Mouse (Mus musculus) limb, embryonic 15.5 days (tissue): ENCODE data around the gene Ift22. TPM values are rescaled to one million over a fixed set of nuclear protein-coding genes. Genes with fewer than 3 reads are reported as not detected.

Experiments used
- ATAC-seq: fragments of 200-750 bp; cut with Nextera tagmentation; 2 replicates; pipeline ENCODE4 v1.8.0; 2017; ENCODE audit warnings: low read depth, moderate TSS enrichment; ENCODE audit not compliant: insufficient number of reproducible peaks, low FRiP score, low TSS enrichment
- H3K27ac ChIP-seq: fragments of 300-500 bp; sonication (generic); 2 replicates; pipeline ENCODE4 v1.5.1; 2015; ENCODE audit warnings: moderate library complexity, mild to moderate bottlenecking, inconsistent platforms
- H3K27me3 ChIP-seq: fragments of 300-500 bp; sonication (generic); 2 replicates; pipeline ENCODE4 v1.6.1; 2015; ENCODE audit warnings: inconsistent platforms
- H3K36me3 ChIP-seq: fragments of 300-500 bp; sonication (generic); 2 replicates; pipeline ENCODE4 v1.6.1; 2015; ENCODE audit warnings: inconsistent platforms
- H3K4me1 ChIP-seq: fragments of 300-500 bp; sonication (generic); 2 replicates; pipeline ENCODE4 v1.6.1; 2015; ENCODE audit warnings: inconsistent platforms
- H3K4me2 ChIP-seq: fragments of 300-500 bp; sonication (generic); 2 replicates; pipeline ENCODE4 v1.6.1; 2015; ENCODE audit warnings: mild to moderate bottlenecking, inconsistent platforms
- H3K4me3 ChIP-seq: fragments of 300-500 bp; sonication (generic); 2 replicates; pipeline ENCODE4 v1.5.1; 2015; ENCODE audit warnings: mild to moderate bottlenecking, inconsistent platforms
- H3K9ac ChIP-seq: fragments of 300-500 bp; sonication (generic); 2 replicates; pipeline ENCODE4 v1.6.1; 2015; ENCODE audit warnings: inconsistent platforms
- H3K9me3 ChIP-seq: fragments of 300-500 bp; sonication (generic); 2 replicates; pipeline ENCODE4 v1.6.1; 2016; ENCODE audit warnings: inconsistent platforms
- WGBS: fragments of 180-500 bp; shearing (Covaris S2); methylation state at CpG from one replicate; pipeline ENCODE4 v1.1.7; 2015; 5-methylcytosine and 5-hydroxymethylcytosine counted together
- polyA plus RNA-seq: library from polyadenylated mRNA; unstranded; fragments of >200 nt; fragmentation: Nextera tagmentation; extraction: Ambion mirVana; gene quantifications from 2 replicates; pipeline ENCODE4 v1.2.1, GENCODE M21; 2015

The Ift22 gene
- polyA plus RNA-seq, 1 experiment from 2014 or later: 56.2 TPM

GRCm38 (mm10) chr5:136881380-136882009 is 26.5 kb upstream of the Ift22 start:
- H3K27me3 ChIP-seq: 0 out of 2 replicates have a peak, but pooled peaks cover 3% of the 10 kb centered on the region
- WGBS: 2% methylated on average over 39 of the region's 39 CpGs
- H3K9me3 ChIP-seq: no peaks in the 10 kb centered on the region
- peak overlapping the region; percentile 54; the same call in 1 of the 2 replicates for H3K27ac ChIP-seq
- peak; percentile 57; the same call in 1 of the 2 replicates for ATAC-seq
- H3K4me2 ChIP-seq: peak overlapping the region; percentile 75
- H3K9ac ChIP-seq: peak overlapping the region; percentile 76
- H3K4me1 ChIP-seq: peaks cover 16% of the 10 kb centered on the region
- 0 out of 2 replicates have a peak, but pooled peaks cover 4% of the 10 kb centered on the region for H3K36me3 ChIP-seq
- peak overlapping the region; percentile 69 for H3K4me3 ChIP-seq

- Histone ChIP-seq H3K4me1 (peaks cover 20% of the 10 kb centered on the region), H3K9ac (peak overlapping the region; percentile 76), H3K27me3 (0 out of 2 replicates have a peak, but pooled peaks cover 3% of the 10 kb centered on the region), H3K27ac (peak overlapping the region; percentile 86), H3K9me3 (no peaks in the 10 kb centered on the region), H3K36me3 (no peaks in the 10 kb centered on the region), H3K4me2 (peak overlapping the region; percentile 75), H3K4me3 (peak overlapping the region; percentile 69)
- WGBS: 2% methylated on average over 47 of the region's 47 CpGs
- ATAC-seq: no peak
These were observed 25.7 kb upstream of the Ift22 start for GRCm38 (mm10) chr5:136882055-136882787.

- WGBS: under 1% methylated on average over 42 of the region's 44 CpGs
These were observed 25.0 kb upstream of the Ift22 start, which contains the start of gene Col26a1 for GRCm38 (mm10) chr5:136882788-136883439. TSS of gene Col26a1 (minus strand) at chr5:136883209.

GRCm38 (mm10) chr5:136886957-136887356 is 21.0 kb upstream of the Ift22 start:
- Histone ChIP-seq H3K4me1 (peaks cover 20% of the 10 kb centered on the region), H3K4me3 (no peak overlapping the region), H3K27ac (no peak overlapping the region), H3K9ac (no peak overlapping the region), H3K36me3 (no peaks in the 10 kb centered on the region), H3K9me3 (no peaks in the 10 kb centered on the region), H3K4me2 (no peak overlapping the region), H3K27me3 (0 out of 2 replicates have a peak, but pooled peaks cover 3% of the 10 kb centered on the region)
- 27% methylated on average over 7 of the region's 7 CpGs for WGBS
- ATAC-seq: no peak

More at GRCm38 (mm10) chr5:136882788-136883439, 25.0 kb upstream of the Ift22 start, which contains the start of gene Col26a1:
- Histone ChIP-seq H3K27ac (peak within 1 kb of the TSS; percentile 86), H3K4me1 (peaks cover 20% of the 10 kb centered on the region), H3K36me3 (no peaks in the 10 kb centered on the region), H3K4me2 (peak within 1 kb of the TSS; percentile 75), H3K4me3 (peak within 1 kb of the TSS; percentile 69), H3K9me3 (no peaks in the 10 kb centered on the region), H3K27me3 (0 out of 2 replicates have a peak, but pooled peaks cover 3% of the 10 kb centered on the region), H3K9ac (peak within 1 kb of the TSS; percentile 76)
- ATAC-seq: no peak

- Histone ChIP-seq H3K9me3 (no peaks in the 10 kb centered on the region), H3K4me3 (no peak overlapping the region), H3K9ac (no peak overlapping the region), H3K4me1 (peaks cover 10% of the 10 kb centered on the region), H3K36me3 (no peaks in the 10 kb centered on the region), H3K4me2 (no peak overlapping the region), H3K27ac (peak overlapping the region; percentile 65), H3K27me3 (0 out of 2 replicates have a peak, but pooled peaks cover 3% of the 10 kb centered on the region)
- 39% methylated on average over 19 of the region's 19 CpGs for WGBS
- ATAC-seq: no peak
These were observed 19.2 kb upstream of the Ift22 start for GRCm38 (mm10) chr5:136888539-136889355.

GRCm38 (mm10) chr5:136894840-136895528 is 13.0 kb upstream of the Ift22 start:
- Histone ChIP-seq H3K9ac (no peak overlapping the region), H3K27me3 (no peaks in the 10 kb centered on the region), H3K9me3 (no peaks in the 10 kb centered on the region), H3K4me1 (peaks cover 8% of the 10 kb centered on the region; the same call in 1 of the 2 replicates), H3K4me2 (peak overlapping the region; percentile 13; the same call in 1 of the 2 replicates), H3K4me3 (0 out of 2 replicates have a peak overlapping the region, but pooled peaks have one; percentile 4), H3K36me3 (no peaks in the 10 kb centered on the region), H3K27ac (no peak overlapping the region)
- no peak for ATAC-seq
- 28% methylated on average over 25 of the region's 25 CpGs for WGBS

- Histone ChIP-seq H3K27me3 (no peaks in the 10 kb centered on the region), H3K36me3 (no peaks in the 10 kb centered on the region), H3K9me3 (no peaks in the 10 kb centered on the region), H3K4me3 (no peak overlapping the region), H3K9ac (no peak overlapping the region), H3K4me1 (peaks cover 13% of the 10 kb centered on the region; the same call in 1 of the 2 replicates), H3K27ac (no peak overlapping the region), H3K4me2 (peak overlapping the region; percentile 13; the same call in 1 of the 2 replicates)
- no peak for ATAC-seq
- WGBS: 40% methylated on average over 10 of the region's 10 CpGs
These were observed 12.4 kb upstream of the Ift22 start for GRCm38 (mm10) chr5:136895529-136895963.

- H3K9me3 ChIP-seq: no peaks in the 10 kb centered on the region
- no peak overlapping the region for H3K4me3 ChIP-seq
- H3K27ac ChIP-seq: no peak overlapping the region
- ATAC-seq: no peak
- no peak overlapping the region for H3K4me2 ChIP-seq
- H3K4me1 ChIP-seq: peaks cover 15% of the 10 kb centered on the region
- H3K36me3 ChIP-seq: no peaks in the 10 kb centered on the region
- H3K9ac ChIP-seq: no peak overlapping the region
- no peaks in the 10 kb centered on the region for H3K27me3 ChIP-seq
- WGBS: 61% methylated on average over 3 of the region's 3 CpGs
These were observed 3.3 kb upstream of the Ift22 start for GRCm38 (mm10) chr5:136904621-136905020.

GRCm38 (mm10) chr5:136905630-136906029 is 2.3 kb upstream of the Ift22 start:
- H3K9me3 ChIP-seq: no peaks in the 10 kb centered on the region
- no peak overlapping the region for H3K27ac ChIP-seq
- no peak overlapping the region for H3K9ac ChIP-seq
- no peak for ATAC-seq
- 61% methylated on average over 7 of the region's 7 CpGs for WGBS
- no peak overlapping the region for H3K4me3 ChIP-seq
- H3K36me3 ChIP-seq: no peaks in the 10 kb centered on the region
- H3K27me3 ChIP-seq: no peaks in the 10 kb centered on the region
- H3K4me1 ChIP-seq: peaks cover 10% of the 10 kb centered on the region
- no peak overlapping the region for H3K4me2 ChIP-seq

- Histone ChIP-seq H3K4me3 (peak overlapping the region; percentile 70), H3K4me1 (peaks cover 10% of the 10 kb centered on the region), H3K4me2 (peak overlapping the region; percentile 67), H3K36me3 (peaks cover 17% of the 10 kb centered on the region), H3K9me3 (no peaks in the 10 kb centered on the region), H3K27me3 (no peaks in the 10 kb centered on the region), H3K27ac (0 out of 2 replicates have a peak overlapping the region, but pooled peaks have one; percentile 29), H3K9ac (0 out of 2 replicates have a peak overlapping the region, but pooled peaks have one; percentile 14)
- 39% methylated on average over 9 of the region's 9 CpGs for WGBS
- ATAC-seq: no peak
These were observed 363 bp upstream of the Ift22 start for GRCm38 (mm10) chr5:136907587-136907986.
